Mouse (Mus musculus): ENCODE data around the gene Tspyl2. TPM values are rescaled to one million over a fixed set of nuclear protein-coding genes. Genes with fewer than 3 reads are reported as not detected.

Tspyl2 gene
- total RNA-seq, 2 experiments from 2014 or later, result 43.3 to 53.9 TPM

Other genes starting within 250 kb of the Tspyl2 start
- 10 to 100 TPM; 26.6 to 35.4 TPM for gene Iqsec2, start 198.2 kb downstream of the Tspyl2 start, total RNA-seq (2021)
- gene Kdm5c, start 109.4 kb downstream of the Tspyl2 start, total RNA-seq (2021), result 10 to 100 TPM; 69.9 to 87.3 TPM
- 1 to 10 TPM; 8.7 to 9.8 TPM for gene Kantr, start 14.9 kb downstream of the Tspyl2 start, total RNA-seq (2021)
- 1 to 10 TPM; 2.0 TPM for gene Gpr173, start 26.3 kb upstream of the Tspyl2 start, total RNA-seq (2021)
- not detected for gene Cldn34a, start 220.9 kb upstream of the Tspyl2 start, total RNA-seq (2021)

Data from adrenal gland, postnatal 36 days (tissue).